In genomic region chr2:63876375-63876774, GRCm38 (mm10) we compare ENCODE assay signal across 16 mouse cellular contexts.
A peak's percentile ranks its signal among the peaks of the same experiment; 100 is the strongest.
DNase-seq lines count a peak whose midpoint lies in the region; ATAC-seq and TF ChIP-seq lines count a peak whose summit lies in the region.
"Had no signal": no experiment of that assay in that cellular context is flagged by ENCODE, and none has a peak within 500 bp of the region (broad histone marks: within the 10 kb centered on the region; RNA-seq: fewer than 3 reads in every experiment).

No protein-coding gene starts in this region.

- WGBS in lung, adult 2 months = 14% methylated on average over 3 of the region's 3 CpGs
- WGBS in midbrain, embryonic 11.5 days = 28% methylated on average over 3 of the region's 3 CpGs

- H3K27ac ChIP-seq in midbrain, embryonic 11.5 days (ENCODE audit: low read depth, low read length) = no peak overlapping the region
- H3K27ac ChIP-seq: forebrain, embryonic 10.5 days; limb, embryonic 15.5 days; stomach, embryonic 15.5 days had no signal

- H3K4me3 ChIP-seq in lung, adult 2 months (replicated peaks; ENCODE audit: extremely low read depth, low read depth, low read length) = no peak overlapping the region
- H3K4me3 ChIP-seq in midbrain, embryonic 11.5 days (ENCODE audit: low read depth, low read length) = no peak overlapping the region
- H3K4me3 ChIP-seq: forebrain, embryonic 10.5 days; limb, embryonic 15.5 days; stomach, embryonic 15.5 days had no signal

- H3K4me1 ChIP-seq in lung, adult 2 months (ENCODE audit: control insufficient read depth, insufficient read depth, low read length) = no peaks in the 10 kb centered on the region
- no peaks in the 10 kb centered on the region for H3K4me1 ChIP-seq in midbrain, embryonic 11.5 days (ENCODE audit: control insufficient read depth, insufficient read depth, low read length)
- H3K4me1 ChIP-seq: limb, embryonic 15.5 days; stomach, embryonic 15.5 days had no signal

- ATAC-seq in midbrain, embryonic 11.5 days (ENCODE audit: low FRiP score) = no peak
- no peak for ATAC-seq in megakaryocyte progenitor cell, adult 5-6 weeks (replicated peaks; ENCODE audit: poor library complexity)
- ATAC-seq: CD4-positive, CD25-positive, alpha-beta regulatory T cell, adult 4 months; Patski had no signal

- no peak for TF ChIP-seq CTCF in lung, adult 2 months (IDR thresholded peaks at IDR 0.05; ENCODE audit: insufficient read depth, low read length)

- no peak overlapping the region for H3K9ac ChIP-seq in midbrain, embryonic 11.5 days (ENCODE audit: low read length)
- H3K9ac ChIP-seq: limb, embryonic 15.5 days; stomach, embryonic 15.5 days had no signal

- TF ChIP-seq POLR2A in lung, adult 2 months (IDR thresholded peaks at IDR 0.05; ENCODE audit: borderline replicate concordance, extremely low read depth, low read depth, low read length) = no peak

- DNase-seq in lung, postnatal 10 days = peak; percentile 8
- no peak for DNase-seq in lung, adult 2 months
- peak; percentile 57 for DNase-seq in kidney, adult 18-20 months
- DNase-seq in kidney, postnatal 4 days = peak; percentile 76 to 82
- DNase-seq in yolk sac, embryonic 10.5 days (ENCODE audit: low spot score) = peak; percentile 71
- DNase-seq in midbrain, embryonic 11.5 days (ENCODE audit: low spot score, missing footprints) = no peak
- DNase-seq in urinary bladder, adult 18-20 months (ENCODE audit: low spot score in 2 of 2) = no peak
- DNase-seq: adrenal gland, postnatal 10 days; right cerebral cortex, postnatal 14 days; thymus, postnatal 36 days had no signal

- H3K27me3 ChIP-seq in midbrain, embryonic 11.5 days (ENCODE audit: control insufficient read depth, insufficient read depth, low read length) = no peaks in the 10 kb centered on the region
- H3K27me3 ChIP-seq: limb, embryonic 15.5 days; Patski; stomach, embryonic 15.5 days had no signal

- no peak overlapping the region for H3K4me2 ChIP-seq in midbrain, embryonic 11.5 days
- H3K4me2 ChIP-seq: limb, embryonic 15.5 days; stomach, embryonic 15.5 days had no signal

- no peaks in the 10 kb centered on the region for H3K36me3 ChIP-seq in midbrain, embryonic 11.5 days (ENCODE audit: control insufficient read depth, insufficient read depth, low read length)
- H3K36me3 ChIP-seq: forebrain, embryonic 10.5 days; limb, embryonic 15.5 days; stomach, embryonic 15.5 days had no signal

- H3K9me3 ChIP-seq in midbrain, embryonic 11.5 days (ENCODE audit: control insufficient read depth, low read length) = no peaks in the 10 kb centered on the region
- H3K9me3 ChIP-seq: forebrain, embryonic 10.5 days; limb, embryonic 15.5 days; stomach, embryonic 15.5 days had no signal

Comparison
In these comparisons a context has a peak if more than half of its experiments do, and no peak if none do; other contexts are left out.
1. DNase-seq: peak in lung, postnatal 10 days (single experiment), kidney, adult 18-20 months (single experiment), kidney, postnatal 4 days (2 of 2) and yolk sac, embryonic 10.5 days (single experiment); none in lung, adult 2 months (single experiment), midbrain, embryonic 11.5 days (single experiment) and urinary bladder, adult 18-20 months (0 of 2).